Comparison of ENCODE assay signal across 22 mouse cellular contexts in genomic region chr19:55157029-55157428, GRCm38 (mm10). TPM values are rescaled to one million over a fixed set of nuclear protein-coding genes. Genes with fewer than 3 reads are reported as not detected.
A peak's percentile ranks its signal among the peaks of the same experiment; 100 is the strongest.
DNase-seq lines count a peak whose midpoint lies in the region.
"Had no signal": no experiment of that assay in that cellular context is flagged by ENCODE, and none has a peak within 500 bp of the region (broad histone marks: within the 10 kb centered on the region; RNA-seq: fewer than 3 reads in every experiment).

No protein-coding gene starts in this region.

- peak; percentile 63 for DNase-seq in adrenal gland, adult 2 months
- no peak for DNase-seq in adrenal gland, adult 8-10 months
- peak; percentile 32 for DNase-seq in adrenal gland, postnatal 25 days
- no peak for DNase-seq in adrenal gland, postnatal 10 days
- DNase-seq in ovary, adult 18-20 months (ENCODE audit: low spot score) = peak; percentile 55
- no peak for DNase-seq in ovary, postnatal 36 days (ENCODE audit: low spot score)
- DNase-seq: cerebellum, adult 11 months; cerebellum, adult 18-20 months; cerebellum, adult 8-10 months; cerebellum, adult 9-11 months; cerebellum, postnatal 14 days; cerebellum, postnatal 36 days; embryo, embryonic 11 days had no signal

RNA-seq across cellular contexts. Expression of gene Tectb, which starts 23.5 kb away (rescaled TPM):
- under 1 TPM; 0.41 to 0.89 TPM for total RNA-seq in adrenal gland, adult 2 months (2021)
- polyA plus RNA-seq in adrenal gland, adult 2 months (2012; rRNA removed) = 0.04 TPM in 1 of 2 replicates, not detected in the other
- total RNA-seq in adrenal gland, adult 8-10 months (2022) = under 1 TPM in 2 of 4 experiments, not detected in 2; 0.55 to 0.66 TPM
- 0.67 and 1.2 TPM in 2 replicates for total RNA-seq in adrenal gland, postnatal 25 days (2021)
- total RNA-seq in adrenal gland, postnatal 10 days (2021) = under 1 TPM; 0.45 to 0.55 TPM
- total RNA-seq: common myeloid progenitor, adult 5-6 weeks; ES-E14; MEL had no signal
- polyA plus RNA-seq: C2C12; embryonic facial prominence, embryonic 11.5 days; embryonic facial prominence, embryonic 13.5 days; erythroblast, embryonic 14.5 days; forebrain, embryonic 10.5 days; forebrain, embryonic 16.5 days had no signal

RNA-seq across cellular contexts. Expression of gene Gpam, which starts 30.0 kb away (rescaled TPM):
- 100 to 1,000 TPM; 199 to 552 TPM for total RNA-seq in adrenal gland, adult 2 months (2021)
- 134 and 233 TPM in 2 replicates for polyA plus RNA-seq in adrenal gland, adult 2 months (2012; rRNA removed)
- 100 to 1,000 TPM in 3 of 4 experiments, 10 to 100 TPM in 1; 77.4 to 450 (median 220) TPM for total RNA-seq in adrenal gland, adult 8-10 months (2022)
- total RNA-seq in adrenal gland, postnatal 25 days (2021) = 573 and 601 TPM in 2 replicates
- total RNA-seq in adrenal gland, postnatal 10 days (2021) = 100 to 1,000 TPM; 174 to 215 TPM

Comparison
In these comparisons a context has a peak if more than half of its experiments do, and no peak if none do; other contexts are left out.
1. DNase-seq: peak in adrenal gland, adult 2 months (single experiment), adrenal gland, postnatal 25 days (single experiment) and ovary, adult 18-20 months (single experiment); none in adrenal gland, adult 8-10 months (single experiment), adrenal gland, postnatal 10 days (single experiment) and ovary, postnatal 36 days (single experiment).